Mouse (Mus musculus) adrenal gland, postnatal 10 days (tissue): Measurements from ENCODE around the gene Fstl3. TPM values are rescaled to one million over a fixed set of nuclear protein-coding genes. Genes with fewer than 3 reads are reported as not detected.

Experiments
- DNase-seq: peaks from one replicate; pipeline ENCODE4 v3.0.0; 2021; ENCODE audit warnings: mixed read lengths
- total RNA-seq, 2 experiments: library from RNA; stranded (reverse); gene quantifications; 2 replicates each; pipeline ENCODE4 v1.2.3; 2021

Fstl3 gene
- total RNA-seq, 2 experiments from 2014 or later, result 5.5 to 5.7 TPM

- no peak for DNase-seq
Measured at GRCm38 (mm10) chr10:79814271-79814842, 37.3 kb downstream of the Fstl3 start.

- no peak for DNase-seq
Measured at GRCm38 (mm10) chr10:79815671-79816494, 38.8 kb downstream of the Fstl3 start.

- no peak for DNase-seq
Measured at GRCm38 (mm10) chr10:79817111-79817510, 40.0 kb downstream of the Fstl3 start.

GRCm38 (mm10) chr10:79818225-79818624 lies 41.2 kb downstream of the Fstl3 start:
- no peak for DNase-seq

GRCm38 (mm10) chr10:79819606-79820005 lies 42.5 kb downstream of the Fstl3 start:
- no peak for DNase-seq

GRCm38 (mm10) chr10:79820277-79820676 lies 43.2 kb downstream of the Fstl3 start:
- no peak for DNase-seq

GRCm38 (mm10) chr10:79820782-79821181 lies 43.7 kb downstream of the Fstl3 start, which contains the start of gene Misp:
Gene Misp, plus strand, starts transcription at chr10:79820989.
- DNase-seq, result no peak

GRCm38 (mm10) chr10:79821731-79822130 lies 44.7 kb downstream of the Fstl3 start:
- DNase-seq, result no peak

- no peak for DNase-seq
Measured at GRCm38 (mm10) chr10:79822372-79822771, 45.3 kb downstream of the Fstl3 start.

GRCm38 (mm10) chr10:79823011-79823410 lies 45.9 kb downstream of the Fstl3 start:
- no peak for DNase-seq

GRCm38 (mm10) chr10:79824413-79824812 lies 47.3 kb downstream of the Fstl3 start:
- no peak for DNase-seq

- DNase-seq, result no peak
Measured at GRCm38 (mm10) chr10:79831583-79831982, 54.5 kb downstream of the Fstl3 start.

Other genes starting within 250 kb of the Fstl3 start
- 10 to 100 TPM; 16.4 to 19.4 TPM for gene Plpp2, start 243.5 kb upstream of the Fstl3 start, total RNA-seq
- gene Mier2, start 222.1 kb upstream of the Fstl3 start, total RNA-seq, result 10 to 100 TPM; 27.3 to 31.8 TPM
- gene Theg, start 189.9 kb upstream of the Fstl3 start, total RNA-seq, result not detected
- under 1 TPM; 0.21 TPM for gene C2cd4c, start 163.2 kb upstream of the Fstl3 start, total RNA-seq
- 1 to 10 TPM; 5.6 to 8.4 TPM for gene Shc2, start 139.4 kb upstream of the Fstl3 start, total RNA-seq
- gene Odf3l2, start 131.5 kb upstream of the Fstl3 start, total RNA-seq, result not detected
- gene Madcam1, start 112.7 kb upstream of the Fstl3 start, total RNA-seq, result 1 to 10 TPM; 3.1 to 4.0 TPM
- gene Tpgs1, start 107.9 kb upstream of the Fstl3 start, total RNA-seq, result 10 to 100 TPM; 26.2 to 27.0 TPM
- 10 to 100 TPM; 90.2 to 96.7 TPM for gene Cdc34, start 95.1 kb upstream of the Fstl3 start, total RNA-seq
- 1 to 10 TPM; 1.0 to 1.5 TPM for gene Gzmm, start 88.3 kb upstream of the Fstl3 start, total RNA-seq
- 100 to 1,000 TPM; 662 to 732 TPM for gene Bsg, start 72.8 kb upstream of the Fstl3 start, total RNA-seq
- 1 to 10 TPM; 7.2 to 8.7 TPM for gene Hcn2, start 60.6 kb upstream of the Fstl3 start, total RNA-seq
- 10 to 100 TPM; 60.1 to 69.8 TPM for gene Polrmt, start 30.7 kb upstream of the Fstl3 start, total RNA-seq
- gene Fgf22, start 22.2 kb upstream of the Fstl3 start, total RNA-seq, result not detected
- gene Rnf126, start 10.3 kb upstream of the Fstl3 start, total RNA-seq, result 10 to 100 TPM; 50.8 to 55.1 TPM
- gene Prss57, start 13.7 kb downstream of the Fstl3 start, total RNA-seq, result under 1 TPM; 0.09 to 0.21 TPM
- 10 to 100 TPM; 69.6 to 80.2 TPM for gene Palm, start 16.3 kb downstream of the Fstl3 start, total RNA-seq
- under 1 TPM in 1 of 2 experiments, not detected in 1; 0.27 TPM for gene Misp, start 43.7 kb downstream of the Fstl3 start, total RNA-seq
- 100 to 1,000 TPM; 267 to 270 TPM for gene Ptbp1, start 77.2 kb downstream of the Fstl3 start, total RNA-seq
- gene Prtn3, start 97.2 kb downstream of the Fstl3 start, total RNA-seq, result 1 to 10 TPM; 1.5 to 2.8 TPM
- 1 to 10 TPM; 3.4 to 4.3 TPM for gene Plppr3, start 97.4 kb downstream of the Fstl3 start, total RNA-seq
- gene Elane, start 109.0 kb downstream of the Fstl3 start, total RNA-seq, result 1 to 10 TPM; 2.1 to 2.3 TPM
- 100 to 1,000 TPM; 316 to 348 TPM for gene Cfd, start 113.6 kb downstream of the Fstl3 start, total RNA-seq
- 10 to 100 TPM; 48.1 to 50.8 TPM for gene Med16, start 131.7 kb downstream of the Fstl3 start, total RNA-seq
- not detected for gene Gm26602, start 133.6 kb downstream of the Fstl3 start, total RNA-seq
- gene Kiss1r, start 139.7 kb downstream of the Fstl3 start, total RNA-seq, result 1 to 10 TPM in 1 of 2 experiments, under 1 TPM in 1; 0.69 to 1.8 TPM
- gene R3hdm4, start 143.9 kb downstream of the Fstl3 start, total RNA-seq, result 10 to 100 TPM; 78.9 to 93.6 TPM
- 1 to 10 TPM; 6.3 to 8.1 TPM for gene Arid3a, start 149.8 kb downstream of the Fstl3 start, total RNA-seq
- gene Wdr18, start 182.9 kb downstream of the Fstl3 start, total RNA-seq, result 10 to 100 TPM; 32.4 to 34.9 TPM
- gene Grin3b, start 193.4 kb downstream of the Fstl3 start, total RNA-seq, result under 1 TPM; 0.27 to 0.36 TPM
- 100 to 1,000 TPM; 143 to 146 TPM for gene Tmem259, start 207.1 kb downstream of the Fstl3 start, total RNA-seq
- 10 to 100 TPM; 46.8 to 57.8 TPM for gene Cnn2, start 211.3 kb downstream of the Fstl3 start, total RNA-seq
- gene Abca7, start 219.2 kb downstream of the Fstl3 start, total RNA-seq, result 10 to 100 TPM; 16.0 to 19.8 TPM
- gene Arhgap45, start 239.4 kb downstream of the Fstl3 start, total RNA-seq, result 10 to 100 TPM; 11.9 to 12.7 TPM